24 mouse cellular contexts compared by ENCODE assay signal in the genomic region with DNA sequence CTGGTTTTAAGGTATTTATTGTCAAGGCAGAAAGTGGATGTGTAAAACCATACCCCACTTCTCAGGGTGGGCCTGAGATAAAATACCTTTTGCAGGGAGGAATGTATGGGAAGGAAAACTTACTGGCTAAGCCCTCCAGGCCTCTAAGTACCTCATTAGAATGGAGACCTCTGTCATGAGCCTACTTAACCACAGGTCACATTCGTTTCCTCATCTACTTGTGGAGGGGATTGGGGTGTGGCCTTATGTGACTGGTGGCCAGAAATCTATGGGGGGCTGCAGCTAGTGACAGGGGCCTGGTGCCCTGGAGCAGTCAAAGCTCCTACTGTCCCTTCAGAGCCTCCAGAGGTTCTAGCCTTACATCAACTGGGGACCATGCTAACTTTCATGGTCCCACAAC.
A peak's percentile ranks its signal among the peaks of the same experiment; 100 is the strongest.
DNase-seq lines count a peak whose midpoint lies in the region; ATAC-seq lines count a peak whose summit lies in the region.
"Had no signal": no experiment of that assay in that cellular context is flagged by ENCODE, and none has a peak within 500 bp of the region (broad histone marks: within the 10 kb centered on the region; RNA-seq: fewer than 3 reads in every experiment).

No protein-coding gene starts in this region.

- H3K36me3 ChIP-seq in splenic B cell, adult 2 months (ENCODE audit: control insufficient read depth, insufficient read depth, low read length, poor library complexity, severe bottlenecking): no peaks in the 10 kb centered on the region
- H3K36me3 ChIP-seq: embryonic facial prominence, embryonic 13.5 days; embryonic facial prominence, embryonic 15.5 days; forebrain, embryonic 10.5 days; forebrain, embryonic 12.5 days; forebrain, embryonic 15.5 days; G1E had no signal

- peak; percentile 42 for DNase-seq in heart, adult 11 months
- no peak for DNase-seq in heart, postnatal 4 days
- peak; percentile 3 for DNase-seq in splenic B cell, adult 2 months (ENCODE audit: low read depth, low spot score)
- DNase-seq in cerebellum, postnatal 36 days: no peak
- DNase-seq in MN1 (ENCODE audit: low spot score): no peak
- DNase-seq: adrenal gland, adult 2 months; adrenal gland, postnatal 10 days; adrenal gland, postnatal 25 days; cerebellum, adult 11 months; cerebellum, adult 18-20 months; cerebellum, adult 8-10 months; cerebellum, adult 9-11 months; cerebellum, postnatal 14 days; embryo, embryonic 11 days; forebrain, postnatal 0 days had no signal

- H3K27me3 ChIP-seq in splenic B cell, adult 2 months (ENCODE audit: control insufficient read depth, insufficient read depth, low read length, poor library complexity, severe bottlenecking): no peaks in the 10 kb centered on the region
- H3K27me3 ChIP-seq: CH12.LX; embryonic facial prominence, embryonic 13.5 days; embryonic facial prominence, embryonic 15.5 days; forebrain, embryonic 12.5 days; forebrain, embryonic 15.5 days had no signal

- peak; percentile 63 for ATAC-seq in megakaryocyte, adult 5-6 weeks (ENCODE audit: poor library complexity, severe bottlenecking)
- ATAC-seq: CD4-positive, CD25-positive, alpha-beta regulatory T cell, adult 4 months; forebrain, embryonic 15.5 days; forebrain, postnatal 0 days had no signal

Comparison
In these comparisons a context has a peak if more than half of its experiments do, and no peak if none do; other contexts are left out.
1. DNase-seq: peak in heart, adult 11 months (single experiment) and splenic B cell, adult 2 months (single experiment); none in heart, postnatal 4 days (single experiment), cerebellum, postnatal 36 days (0 of 2) and MN1 (single experiment).